Mouse (Mus musculus): ENCODE data around the gene Gtf2e1.

- no peak for TF ChIP-seq MEF2A (IDR thresholded peaks at IDR 0.05; ENCODE audit: borderline replicate concordance, low read depth, low read length)
- no peak for TF ChIP-seq UBTF (IDR thresholded peaks at IDR 0.05; ENCODE audit: low read depth, low read length)
- no peak for TF ChIP-seq CTCF (conservative IDR thresholded peaks at IDR 0.05 in 1 of 2, IDR thresholded peaks at IDR 0.05 in 1 of 2; ENCODE audit: low read depth in 2 of 2, low read length in 2 of 2)
- TF ChIP-seq POLR2A (IDR thresholded peaks at IDR 0.05; ENCODE audit: low read depth, low read length) = no peak
- TF ChIP-seq MYC (IDR thresholded peaks at IDR 0.05; ENCODE audit: low read depth, low read length) = no peak
These were observed 78.0 kb downstream of the Gtf2e1 start for GRCm38 (mm10) chr16:37461601-37462000.
